Mouse (Mus musculus): ENCODE results near the gene Rgs3. TPM values are rescaled to one million over a fixed set of nuclear protein-coding genes. Genes with fewer than 3 reads are reported as not detected.

Rgs3 gene
- polyA plus RNA-seq, 1 experiment = 94.2 TPM

GRCm38 (mm10) chr4:62723795-62724194, 164.1 kb downstream of the Rgs3 start:
- DNase-seq (ENCODE audit: low read depth) = no peak

- no peak for DNase-seq (ENCODE audit: low read depth)
Measured at GRCm38 (mm10) chr4:62726282-62726937, 166.8 kb downstream of the Rgs3 start.

GRCm38 (mm10) chr4:62727541-62728303, 168.1 kb downstream of the Rgs3 start:
- DNase-seq (ENCODE audit: low read depth) = no peak

- DNase-seq (ENCODE audit: low read depth) = no peak
Measured at GRCm38 (mm10) chr4:62728471-62728870, 168.8 kb downstream of the Rgs3 start.

- DNase-seq (ENCODE audit: low read depth) = no peak
Measured at GRCm38 (mm10) chr4:62729191-62729590, 169.5 kb downstream of the Rgs3 start.

GRCm38 (mm10) chr4:62729941-62730340, 170.3 kb downstream of the Rgs3 start:
- no peak for DNase-seq (ENCODE audit: low read depth)

GRCm38 (mm10) chr4:62730861-62731260, 171.2 kb downstream of the Rgs3 start:
- no peak for DNase-seq (ENCODE audit: low read depth)

- no peak for DNase-seq (ENCODE audit: low read depth)
Measured at GRCm38 (mm10) chr4:62731531-62732063, 171.9 kb downstream of the Rgs3 start.

GRCm38 (mm10) chr4:62732096-62732495, 172.4 kb downstream of the Rgs3 start:
- no peak for DNase-seq (ENCODE audit: low read depth)

- DNase-seq (ENCODE audit: low read depth) = no peak
Measured at GRCm38 (mm10) chr4:62732840-62733239, 173.2 kb downstream of the Rgs3 start.

- DNase-seq (ENCODE audit: low read depth) = no peak
Measured at GRCm38 (mm10) chr4:62733938-62734337, 174.3 kb downstream of the Rgs3 start.

- no peak for DNase-seq (ENCODE audit: low read depth)
Measured at GRCm38 (mm10) chr4:62735291-62735690, 175.6 kb downstream of the Rgs3 start.

GRCm38 (mm10) chr4:62735878-62736277, 176.2 kb downstream of the Rgs3 start:
- DNase-seq (ENCODE audit: low read depth) = no peak

- DNase-seq (ENCODE audit: low read depth) = no peak
Measured at GRCm38 (mm10) chr4:62736421-62736820, 176.8 kb downstream of the Rgs3 start.

- DNase-seq (ENCODE audit: low read depth) = no peak
Measured at GRCm38 (mm10) chr4:62736904-62737303, 177.3 kb downstream of the Rgs3 start.

GRCm38 (mm10) chr4:62737983-62738695, 178.5 kb downstream of the Rgs3 start:
- DNase-seq (ENCODE audit: low read depth) = no peak

- no peak for DNase-seq (ENCODE audit: low read depth)
Measured at GRCm38 (mm10) chr4:62738996-62739395, 179.3 kb downstream of the Rgs3 start.

- DNase-seq (ENCODE audit: low read depth) = no peak
Measured at GRCm38 (mm10) chr4:62739591-62739990, 179.9 kb downstream of the Rgs3 start.

- DNase-seq (ENCODE audit: low read depth) = no peak
Measured at GRCm38 (mm10) chr4:62740282-62741054, 180.8 kb downstream of the Rgs3 start.

GRCm38 (mm10) chr4:62741055-62741453, 181.4 kb downstream of the Rgs3 start:
- DNase-seq (ENCODE audit: low read depth) = no peak

GRCm38 (mm10) chr4:62741601-62742000, 182.0 kb downstream of the Rgs3 start:
- no peak for DNase-seq (ENCODE audit: low read depth)
